Mouse (Mus musculus) embryonic facial prominence, embryonic 14.5 days (tissue): ENCODE results near the gene Eprs. TPM values are rescaled to one million over a fixed set of nuclear protein-coding genes. Genes with fewer than 3 reads are reported as not detected.
A peak's percentile ranks its signal among the peaks of the same experiment; 100 is the strongest.

Experiments used
- ATAC-seq: fragments of 200-750 bp; cut with Nextera tagmentation; 2 replicates; pipeline ENCODE4 v1.8.0; 2017; ENCODE audit warnings: low read depth, moderate number of reproducible peaks, moderate TSS enrichment
- DNase-seq: peaks from one replicate; pipeline ENCODE4 v3.0.0-alpha.2; 2015; ENCODE audit warnings: low spot score
- H3K27ac ChIP-seq: fragments of 300-500 bp; sonication (generic); replicated peaks from 2 replicates; pipeline ENCODE4 v1.5.1; 2014; ENCODE audit warnings: low read depth, mild to moderate bottlenecking, low read length, moderate library complexity
- H3K27me3 ChIP-seq: fragments of 300-500 bp; sonication (generic); replicated peaks from 2 replicates; pipeline ENCODE4 v1.6.1; 2014; ENCODE audit warnings: low read length; ENCODE audit not compliant: control insufficient read depth, insufficient read depth
- H3K36me3 ChIP-seq: fragments of 300-500 bp; sonication (generic); 2 replicates; pipeline ENCODE4 v1.6.1; 2014; ENCODE audit warnings: low read length, mixed read lengths; ENCODE audit not compliant: control insufficient read depth, insufficient read depth
- H3K4me1 ChIP-seq: fragments of 300-500 bp; sonication (generic); 2 replicates; pipeline ENCODE4 v1.6.1; 2014; ENCODE audit warnings: antibody characterized with exemption, low read length; ENCODE audit not compliant: control insufficient read depth, insufficient read depth
- H3K4me2 ChIP-seq: fragments of 300-500 bp; sonication (generic); 2 replicates; pipeline ENCODE4 v1.6.1; 2014; ENCODE audit warnings: low read depth, mild to moderate bottlenecking, low read length, moderate library complexity, mixed read lengths
- H3K4me3 ChIP-seq: fragments of 300-500 bp; sonication (generic); 2 replicates; pipeline ENCODE4 v1.5.1; 2014; ENCODE audit warnings: low read depth, mild to moderate bottlenecking, low read length
- H3K9ac ChIP-seq: fragments of 300-500 bp; sonication (generic); 2 replicates; pipeline ENCODE4 v1.6.1; 2014; ENCODE audit warnings: low read depth, mild to moderate bottlenecking, low read length, moderate library complexity, mixed read lengths
- H3K9me3 ChIP-seq: fragments of 300-500 bp; sonication (generic); 2 replicates; pipeline ENCODE4 v1.6.1; 2016; ENCODE audit warnings: low read length; ENCODE audit not compliant: control insufficient read depth
- WGBS: fragments of 180-500 bp; shearing (Covaris S2); extraction: QIAGEN DNeasy Blood & Tissue Kit; methylation state at CpG from one replicate; pipeline ENCODE4 v1.1.7; 2014; 5-methylcytosine and 5-hydroxymethylcytosine counted together
- polyA plus RNA-seq: library from polyadenylated mRNA; unstranded; fragments of >200 nt; fragmentation: Nextera tagmentation; extraction: Ambion mirVana; gene quantifications from 2 replicates; pipeline ENCODE4 v1.2.1, GENCODE M21; 2014

Gene Eprs
- polyA plus RNA-seq, 1 experiment from 2014 or later = 146 TPM

DNA sequence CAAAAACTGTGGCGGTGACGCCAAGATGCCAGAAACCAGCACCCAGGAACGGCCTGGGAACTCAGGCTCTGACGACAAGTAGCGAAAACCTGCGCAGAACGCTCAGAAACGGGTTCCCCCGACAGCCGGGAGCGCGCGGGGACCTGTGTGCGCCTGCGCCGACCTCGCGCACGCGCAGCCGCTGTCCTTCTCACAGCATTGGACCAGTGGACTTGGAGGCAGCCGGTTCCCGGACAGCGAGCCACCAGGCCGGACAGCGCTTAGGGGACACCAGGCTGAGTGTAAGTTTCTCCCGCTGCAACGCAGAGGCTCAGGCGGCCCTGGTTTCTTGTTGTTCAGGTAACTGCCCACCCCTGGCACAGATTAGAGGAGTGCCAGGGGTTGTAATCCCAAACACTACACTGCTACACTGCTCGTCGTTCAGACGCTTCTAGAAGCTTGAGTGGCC lies 30.8 kb upstream of the Eprs start, which contains the start of gene Bpnt1:
Bpnt1 (plus strand) TSS at position 167 of the 448 bp plus-strand sequence.
- DNase-seq = peak; percentile 96
- H3K4me2 ChIP-seq = peak within 1 kb of the TSS; percentile 82
- H3K27ac ChIP-seq = peak within 1 kb of the TSS; percentile 82
- ATAC-seq = peak; percentile 89
- no peaks in the 10 kb centered on the region for H3K27me3 ChIP-seq
- peaks cover 13% of the 10 kb centered on the region for H3K4me1 ChIP-seq
- H3K36me3 ChIP-seq = peaks cover 5% of the 10 kb centered on the region; the same call in 1 of the 2 replicates
- under 1% methylated on average over 31 of the region's 32 CpGs for WGBS
- H3K4me3 ChIP-seq = peak within 1 kb of the TSS; percentile 75
- H3K9ac ChIP-seq = peak within 1 kb of the TSS; percentile 81
- H3K9me3 ChIP-seq = no peaks in the 10 kb centered on the region

- Histone ChIP-seq H3K4me3 (no peak overlapping the region), H3K9ac (0 out of 2 replicates have a peak overlapping the region, but pooled peaks have one; percentile 81), H3K27ac (no peak overlapping the region), H3K4me1 (peaks cover 9% of the 10 kb centered on the region; the same call in 1 of the 2 replicates), H3K4me2 (peak overlapping the region; percentile 82; the same call in 1 of the 2 replicates), H3K36me3 (peaks cover 4% of the 10 kb centered on the region; the same call in 1 of the 2 replicates), H3K9me3 (no peaks in the 10 kb centered on the region), H3K27me3 (no peaks in the 10 kb centered on the region)
- ATAC-seq = no peak
- WGBS = 84% methylated on average over 5 of the region's 5 CpGs
- no peak for DNase-seq
Measured at GRCm38 (mm10) chr1:185333651-185334050, 29.2 kb upstream of the Eprs start.

DNA sequence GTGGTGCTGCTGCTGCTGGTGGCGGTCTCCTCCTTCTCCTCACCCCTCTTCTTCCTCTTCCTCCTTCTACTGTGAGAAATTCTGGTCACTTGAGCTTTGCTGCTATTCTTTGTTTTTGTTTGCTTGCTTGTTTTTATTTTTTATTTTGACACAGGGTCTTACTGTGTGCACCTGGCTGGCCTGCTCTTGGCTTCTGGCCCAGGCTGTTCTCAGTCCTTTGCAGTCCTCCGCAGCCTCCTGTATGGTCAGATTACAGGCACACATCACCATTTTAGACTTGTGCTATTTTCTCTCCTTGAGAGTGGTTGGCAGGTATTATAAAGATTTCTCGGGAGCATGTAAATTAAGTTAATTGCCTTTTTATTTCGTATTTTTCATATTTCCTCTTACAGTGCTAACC lies 28.7 kb upstream of the Eprs start:
- Histone ChIP-seq H3K27me3 (no peaks in the 10 kb centered on the region), H3K36me3 (peaks cover 7% of the 10 kb centered on the region; the same call in 1 of the 2 replicates), H3K9ac (no peak overlapping the region), H3K4me1 (peaks cover 9% of the 10 kb centered on the region; the same call in 1 of the 2 replicates), H3K4me2 (no peak overlapping the region), H3K27ac (no peak overlapping the region), H3K9me3 (no peaks in the 10 kb centered on the region), H3K4me3 (no peak overlapping the region)
- WGBS = 79% methylated on average over 4 of the region's 4 CpGs
- no peak for DNase-seq
- ATAC-seq = no peak

GRCm38 (mm10) chr1:185335231-185335765 lies 27.5 kb upstream of the Eprs start:
- H3K27ac ChIP-seq = no peak overlapping the region
- no peak for ATAC-seq
- H3K27me3 ChIP-seq = no peaks in the 10 kb centered on the region
- no peak overlapping the region for H3K4me3 ChIP-seq
- 0 out of 2 replicates have a peak overlapping the region, but pooled peaks have one; percentile 19 for H3K9ac ChIP-seq
- peaks cover 9% of the 10 kb centered on the region; the same call in 1 of the 2 replicates for H3K4me1 ChIP-seq
- DNase-seq = no peak
- no peak overlapping the region for H3K4me2 ChIP-seq
- H3K9me3 ChIP-seq = no peaks in the 10 kb centered on the region
- H3K36me3 ChIP-seq = peaks cover 14% of the 10 kb centered on the region; the same call in 1 of the 2 replicates
- WGBS = 75% methylated on average over 6 of the region's 6 CpGs

DNA sequence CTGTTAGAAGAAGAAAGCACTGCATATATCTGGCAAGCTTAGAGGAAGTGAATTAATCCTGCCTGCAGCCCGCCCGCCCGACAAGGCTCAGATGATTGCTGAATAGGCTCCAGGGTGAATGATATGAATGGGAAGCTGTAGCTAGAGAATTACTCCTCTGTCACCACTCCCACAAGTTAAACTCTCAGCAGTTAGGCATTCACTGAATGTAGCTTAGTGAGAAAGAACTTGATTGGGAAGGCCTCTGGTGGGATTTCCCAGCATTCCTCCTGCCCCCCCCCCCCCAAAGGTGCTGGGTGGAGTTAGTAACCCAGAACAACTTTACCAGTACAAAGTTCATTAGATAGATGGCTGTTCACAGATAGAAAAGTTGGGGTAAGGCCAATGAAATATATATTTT lies 26.3 kb upstream of the Eprs start:
- H3K4me3 ChIP-seq = no peak overlapping the region
- peaks cover 22% of the 10 kb centered on the region; the same call in 1 of the 2 replicates for H3K36me3 ChIP-seq
- ATAC-seq (peak; percentile 35; the same call in 1 of the 2 replicates), DNase-seq (peak; percentile 38)
- no peak overlapping the region for H3K27ac ChIP-seq
- no peak overlapping the region for H3K9ac ChIP-seq
- 64% methylated on average over 3 of the region's 3 CpGs for WGBS
- H3K4me1 ChIP-seq = peaks cover 9% of the 10 kb centered on the region; the same call in 1 of the 2 replicates
- H3K9me3 ChIP-seq = no peaks in the 10 kb centered on the region
- no peaks in the 10 kb centered on the region for H3K27me3 ChIP-seq
- no peak overlapping the region for H3K4me2 ChIP-seq

- Histone ChIP-seq H3K36me3 (peaks cover 72% of the 10 kb centered on the region), H3K4me1 (no peaks in the 10 kb centered on the region)
Measured at GRCm38 (mm10) chr1:185342441-185342840, 20.4 kb upstream of the Eprs start.

DNA sequence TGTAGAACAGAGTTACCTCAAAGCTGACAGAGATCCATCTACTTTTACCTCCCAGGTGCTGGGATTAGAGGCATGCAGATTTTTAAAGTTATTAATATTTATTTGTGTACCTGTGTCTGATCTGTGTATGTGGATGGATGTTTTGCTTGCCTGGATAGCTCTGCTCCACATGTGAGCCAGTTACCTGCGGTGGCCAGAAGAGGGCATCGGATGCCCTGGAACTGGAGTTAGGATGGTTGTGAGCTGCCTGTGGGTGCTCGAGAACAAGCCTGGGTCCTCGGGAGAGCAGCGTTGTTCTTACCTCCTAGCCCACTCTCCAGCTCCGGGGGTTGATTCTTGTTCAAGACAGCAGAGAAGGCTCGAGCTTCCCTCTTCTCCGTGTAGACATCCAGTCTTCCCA lies 19.4 kb upstream of the Eprs start:
- no peaks in the 10 kb centered on the region for H3K9me3 ChIP-seq
- no peak overlapping the region for H3K4me3 ChIP-seq
- DNase-seq = no peak
- H3K36me3 ChIP-seq = peaks cover 80% of the 10 kb centered on the region
- WGBS = 85% methylated on average over 8 of the region's 8 CpGs
- no peak overlapping the region for H3K9ac ChIP-seq
- no peak overlapping the region for H3K27ac ChIP-seq
- no peaks in the 10 kb centered on the region for H3K4me1 ChIP-seq
- no peak for ATAC-seq
- H3K27me3 ChIP-seq = no peaks in the 10 kb centered on the region
- no peak overlapping the region for H3K4me2 ChIP-seq

More at GRCm38 (mm10) chr1:185342441-185342840, 20.4 kb upstream of the Eprs start:
- no peak for DNase-seq
- no peak overlapping the region for H3K27ac ChIP-seq
- H3K4me3 ChIP-seq = no peak overlapping the region
- H3K4me2 ChIP-seq = no peak overlapping the region
- H3K9me3 ChIP-seq = no peaks in the 10 kb centered on the region
- WGBS = 88% methylated on average over 4 of the region's 4 CpGs
- H3K27me3 ChIP-seq = no peaks in the 10 kb centered on the region
- no peak overlapping the region for H3K9ac ChIP-seq
- no peak for ATAC-seq

DNA sequence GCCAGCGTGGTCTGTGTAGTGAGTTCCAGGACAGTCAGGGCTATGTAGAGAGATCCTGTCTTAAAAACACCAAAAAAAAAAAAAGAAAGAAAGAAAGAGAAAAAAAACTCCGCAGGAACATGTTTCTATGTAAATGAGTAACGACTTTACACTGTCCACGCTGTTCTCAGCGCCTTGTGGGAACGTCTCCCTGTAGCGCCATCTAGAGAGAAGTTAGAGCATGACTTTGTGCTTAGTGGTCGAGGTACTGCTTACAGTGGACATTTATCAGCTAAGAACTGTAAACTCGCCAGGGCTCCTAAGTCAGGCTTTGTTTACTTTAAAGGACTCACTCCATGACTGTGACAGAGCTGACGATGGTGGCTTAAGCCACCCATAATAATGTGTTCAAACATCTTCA lies 16.7 kb upstream of the Eprs start:
- Histone ChIP-seq H3K4me1 (no peaks in the 10 kb centered on the region), H3K9me3 (no peaks in the 10 kb centered on the region), H3K27me3 (no peaks in the 10 kb centered on the region), H3K27ac (no peak overlapping the region), H3K4me2 (no peak overlapping the region), H3K9ac (no peak overlapping the region), H3K4me3 (no peak overlapping the region), H3K36me3 (peaks cover 88% of the 10 kb centered on the region)
- ATAC-seq = no peak
- DNase-seq = no peak
- 76% methylated on average over 10 of the region's 10 CpGs for WGBS

DNA sequence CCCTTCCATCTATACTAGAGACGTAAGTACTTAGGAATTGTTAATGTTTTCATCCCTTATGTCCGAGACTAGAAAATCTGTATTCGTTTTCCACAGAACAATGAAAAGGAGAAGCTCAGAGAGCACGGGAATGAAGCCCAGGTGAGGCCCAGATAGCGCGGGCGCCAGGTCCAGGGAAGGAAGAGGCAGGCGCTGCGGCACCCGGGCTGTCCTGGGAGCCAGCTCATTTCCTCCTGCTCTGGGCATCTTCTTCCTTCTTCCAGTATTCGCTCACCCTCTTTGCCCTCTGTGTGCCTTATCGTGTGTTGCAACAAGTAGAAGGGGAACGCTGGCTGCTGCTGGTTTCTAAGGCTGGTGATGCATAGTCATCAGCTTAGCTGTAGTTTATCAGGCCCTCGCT lies 13.1 kb upstream of the Eprs start:
- DNase-seq (no peak), ATAC-seq (no peak)
- H3K4me3 ChIP-seq = no peak overlapping the region
- H3K4me1 ChIP-seq = no peaks in the 10 kb centered on the region
- no peak overlapping the region for H3K4me2 ChIP-seq
- no peak overlapping the region for H3K27ac ChIP-seq
- H3K9me3 ChIP-seq = no peaks in the 10 kb centered on the region
- peaks cover 88% of the 10 kb centered on the region for H3K36me3 ChIP-seq
- WGBS = 94% methylated on average over 14 of the region's 14 CpGs
- no peak overlapping the region for H3K9ac ChIP-seq
- no peaks in the 10 kb centered on the region for H3K27me3 ChIP-seq
